Mouse (Mus musculus) embryonic fibroblast, embryonic 13.5 days (primary cell): ENCODE measurements around the gene Anks1b.

Source experiments
- CTCF ChIP-seq: IDR thresholded peaks from 2 replicates; pipeline ENCODE4 v1.5.1; 2011; ENCODE audit warnings: mild to moderate bottlenecking, control low read depth, low read length, moderate library complexity, borderline replicate concordance; ENCODE audit not compliant: insufficient read depth
- POLR2A ChIP-seq: IDR thresholded peaks from 2 replicates; pipeline ENCODE4 v1.6.1; 2011; ENCODE audit warnings: low read depth, mild to moderate bottlenecking, control low read depth, low read length, moderate library complexity

- no peak for TF ChIP-seq POLR2A
- TF ChIP-seq CTCF, result no peak
Observed at GRCm38 (mm10) chr10:90043773-90044172, 170.5 kb downstream of the Anks1b start.
